27 mouse cellular contexts compared by ENCODE assay signal in genomic region chr12:84273366-84273765, GRCm38 (mm10). TPM values are rescaled to one million over a fixed set of nuclear protein-coding genes. Genes with fewer than 3 reads are reported as not detected.
DNase-seq lines count a peak whose midpoint lies in the region; ATAC-seq and TF ChIP-seq lines count a peak whose summit lies in the region.
"Had no signal": no experiment of that assay in that cellular context is flagged by ENCODE, and none has a peak within 500 bp of the region (broad histone marks: within the 10 kb centered on the region; RNA-seq: fewer than 3 reads in every experiment).

No protein-coding gene starts in this region.

- H3K9me3 ChIP-seq in liver, embryonic 11.5 days (ENCODE audit: control insufficient read depth, low read length) = no peaks in the 10 kb centered on the region
- peaks cover 3% of the 10 kb centered on the region; the same call in 1 of the 2 replicates for H3K9me3 ChIP-seq in forebrain, embryonic 10.5 days
- H3K9me3 ChIP-seq: embryonic facial prominence, embryonic 10.5 days; embryonic facial prominence, embryonic 13.5 days; forebrain, embryonic 13.5 days; heart, embryonic 10.5 days had no signal

- no peak overlapping the region for H3K9ac ChIP-seq in liver, adult 2 months (ENCODE audit: low read depth, low read length)
- no peak overlapping the region for H3K9ac ChIP-seq in liver, embryonic 11.5 days (ENCODE audit: low read depth, low read length)
- H3K9ac ChIP-seq: embryonic facial prominence, embryonic 13.5 days; forebrain, embryonic 13.5 days; heart, embryonic 13.5 days; hindbrain, embryonic 14.5 days had no signal

- no peak for TF ChIP-seq POLR2A in kidney, adult 2 months (IDR thresholded peaks at IDR 0.05; ENCODE audit: low read depth, low read length)
- no peak for TF ChIP-seq POLR2A in liver, adult 2 months (IDR thresholded peaks at IDR 0.05; ENCODE audit: extremely low read depth, insufficient read depth, low read length)

- peak; percentile 81 for DNase-seq in kidney, adult 2 months
- DNase-seq in kidney, postnatal 4 days = no peak
- DNase-seq in liver, adult 2 months (ENCODE audit: extremely low read depth, low read depth, low spot score) = peak; percentile 92
- no peak for DNase-seq in liver, embryonic 11.5 days (ENCODE audit: low spot score)
- DNase-seq in kidney, postnatal 36 days = peak; percentile 29 to 46
- DNase-seq in forebrain, embryonic 10.5 days (ENCODE audit: extremely low spot score, low spot score) = no peak
- DNase-seq: adrenal gland, adult 2 months; adrenal gland, postnatal 14 days; cerebellum, adult 11 months; cerebellum, adult 2 months; cerebellum, adult 9-11 months; cerebellum, postnatal 36 days; embryo, embryonic 11 days; gastrocnemius, postnatal 10 days; gastrocnemius, postnatal 36 days; heart, adult 2 months; heart, postnatal 14 days; heart, postnatal 4 days had no signal

- H3K27me3 ChIP-seq in kidney, adult 2 months (replicated peaks; ENCODE audit: control insufficient read depth, insufficient read depth, low read length) = no peaks in the 10 kb centered on the region
- H3K27me3 ChIP-seq in liver, adult 2 months (ENCODE audit: control insufficient read depth, insufficient read depth, low read length) = no peaks in the 10 kb centered on the region
- H3K27me3 ChIP-seq in liver, embryonic 11.5 days (replicated peaks; ENCODE audit: control insufficient read depth, insufficient read depth, low read length) = no peaks in the 10 kb centered on the region
- H3K27me3 ChIP-seq in forebrain, embryonic 10.5 days (ENCODE audit: poor library complexity, severe bottlenecking) = no peaks in the 10 kb centered on the region
- H3K27me3 ChIP-seq: embryonic facial prominence, embryonic 13.5 days; forebrain, embryonic 13.5 days; heart, embryonic 13.5 days had no signal

- no peak overlapping the region for H3K4me2 ChIP-seq in liver, embryonic 11.5 days
- H3K4me2 ChIP-seq: embryonic facial prominence, embryonic 13.5 days; forebrain, embryonic 13.5 days; heart, embryonic 13.5 days; hindbrain, embryonic 14.5 days had no signal

- H3K4me3 ChIP-seq in kidney, adult 2 months (ENCODE audit: insufficient read depth, low read depth, low read length) = no peak overlapping the region
- no peak overlapping the region for H3K4me3 ChIP-seq in liver, adult 2 months (ENCODE audit: insufficient read depth, low read depth, low read length)
- no peak overlapping the region for H3K4me3 ChIP-seq in liver, embryonic 11.5 days (ENCODE audit: low read depth, low read length)
- no peak overlapping the region for H3K4me3 ChIP-seq in forebrain, embryonic 10.5 days
- H3K4me3 ChIP-seq: embryonic facial prominence, embryonic 10.5 days; embryonic facial prominence, embryonic 13.5 days; erythroblast, embryonic 14.5 days; forebrain, embryonic 13.5 days; heart, adult 2 months; heart, embryonic 10.5 days; heart, embryonic 13.5 days had no signal

- H3K36me3 ChIP-seq in kidney, adult 2 months (ENCODE audit: control insufficient read depth, insufficient read depth, low read length) = no peaks in the 10 kb centered on the region
- no peaks in the 10 kb centered on the region for H3K36me3 ChIP-seq in liver, adult 2 months (ENCODE audit: control insufficient read depth, insufficient read depth, low read length)
- H3K36me3 ChIP-seq in liver, embryonic 11.5 days (ENCODE audit: control insufficient read depth, insufficient read depth, low read length) = no peaks in the 10 kb centered on the region
- no peaks in the 10 kb centered on the region for H3K36me3 ChIP-seq in forebrain, embryonic 10.5 days (replicated peaks)
- H3K36me3 ChIP-seq: embryonic facial prominence, embryonic 10.5 days; embryonic facial prominence, embryonic 13.5 days; heart, embryonic 10.5 days; heart, embryonic 13.5 days had no signal

- WGBS in kidney, adult 2 months = 48% methylated on average over 5 of the region's 5 CpGs
- 11% methylated on average over 5 of the region's 5 CpGs for WGBS in liver, adult 2 months
- WGBS in liver, embryonic 11.5 days = 73% methylated on average over 5 of the region's 5 CpGs
- WGBS in forebrain, embryonic 10.5 days = 81% methylated on average over 5 of the region's 5 CpGs

- H3K79me2 ChIP-seq in liver, adult 2 months (ENCODE audit: control insufficient read depth, insufficient read depth, low read length) = no peaks in the 10 kb centered on the region

- peaks cover 5% of the 10 kb centered on the region; the same call in 1 of the 2 replicates for H3K4me1 ChIP-seq in kidney, adult 2 months (ENCODE audit: control insufficient read depth, insufficient read depth, low read length)
- peaks cover 10% of the 10 kb centered on the region for H3K4me1 ChIP-seq in liver, adult 2 months (ENCODE audit: control insufficient read depth, insufficient read depth, low read length)
- H3K4me1 ChIP-seq in liver, embryonic 11.5 days (replicated peaks; ENCODE audit: control insufficient read depth, insufficient read depth, low read length) = no peaks in the 10 kb centered on the region
- peaks cover 7% of the 10 kb centered on the region; the same call in 1 of the 2 replicates for H3K4me1 ChIP-seq in forebrain, embryonic 10.5 days
- H3K4me1 ChIP-seq: embryonic facial prominence, embryonic 10.5 days; embryonic facial prominence, embryonic 13.5 days; heart, embryonic 10.5 days; heart, embryonic 13.5 days had no signal

- no peak for TF ChIP-seq CTCF in kidney, adult 2 months (conservative IDR thresholded peaks at IDR 0.05; ENCODE audit: insufficient read depth, insufficient read length, low read depth, low read length)
- no peak for TF ChIP-seq CTCF in liver, adult 2 months (IDR thresholded peaks at IDR 0.05; ENCODE audit: low read depth, low read length)

- no peak for ATAC-seq in liver, embryonic 11.5 days (replicated peaks; ENCODE audit: low FRiP score)
- ATAC-seq: CD4-positive, CD25-positive, alpha-beta regulatory T cell, adult 4 months; forebrain, embryonic 13.5 days; forebrain, embryonic 16.5 days had no signal

- peak overlapping the region; percentile 83 for H3K27ac ChIP-seq in kidney, adult 2 months (ENCODE audit: insufficient read depth, low read depth, low read length)
- H3K27ac ChIP-seq in liver, adult 2 months (replicated peaks; ENCODE audit: insufficient read depth, low read depth, low read length) = no peak overlapping the region
- no peak overlapping the region for H3K27ac ChIP-seq in liver, embryonic 11.5 days (ENCODE audit: low read depth, low read length)
- H3K27ac ChIP-seq in forebrain, embryonic 10.5 days = no peak overlapping the region
- H3K27ac ChIP-seq: embryonic facial prominence, embryonic 10.5 days; embryonic facial prominence, embryonic 13.5 days; forebrain, embryonic 13.5 days; heart, adult 2 months; heart, embryonic 10.5 days; heart, embryonic 13.5 days; hindbrain, embryonic 14.5 days had no signal

RNA-seq across cellular contexts. Expression of gene Ptgr2, which starts 11.7 kb away (rescaled TPM):
- 31.0 and 50.5 TPM in 2 replicates for polyA plus RNA-seq in kidney, adult 2 months (2012; rRNA removed)
- total RNA-seq in liver, adult 2 months (2014; rRNA removed) = 61.9 and 75.3 TPM in 2 replicates
- 16.3 and 18.5 TPM in 2 replicates for polyA plus RNA-seq in liver, adult 2 months (2012; rRNA removed)
- 39.5 and 51.2 TPM in 2 replicates for polyA plus RNA-seq in liver, embryonic 11.5 days (2014; fragmentation: Nextera tagmentation; extraction: Ambion mirVana)
- polyA plus RNA-seq in forebrain, embryonic 10.5 days (2016; fragmentation: Nextera tagmentation; extraction: Ambion mirVana) = 17.7 and 18.2 TPM in 2 replicates

RNA-seq across cellular contexts. Expression of gene Zfp410, which starts 43.3 kb away (rescaled TPM):
- polyA plus RNA-seq in kidney, adult 2 months (2012; rRNA removed) = 18.8 and 23.8 TPM in 2 replicates
- total RNA-seq in liver, adult 2 months (2014; rRNA removed) = 20.4 and 23.2 TPM in 2 replicates
- polyA plus RNA-seq in liver, adult 2 months (2012; rRNA removed) = 11.8 and 12.5 TPM in 2 replicates
- polyA plus RNA-seq in liver, embryonic 11.5 days (2014; fragmentation: Nextera tagmentation; extraction: Ambion mirVana) = 78.1 and 79.5 TPM in 2 replicates
- polyA plus RNA-seq in forebrain, embryonic 10.5 days (2016; fragmentation: Nextera tagmentation; extraction: Ambion mirVana) = 119 and 120 TPM in 2 replicates

RNA-seq across cellular contexts. Expression of gene Elmsan1, which starts 54.7 kb away (rescaled TPM):
- polyA plus RNA-seq in kidney, adult 2 months (2012; rRNA removed) = 6.7 and 7.4 TPM in 2 replicates
- total RNA-seq in liver, adult 2 months (2014; rRNA removed) = 2.3 and 3.2 TPM in 2 replicates
- polyA plus RNA-seq in liver, adult 2 months (2012; rRNA removed) = 3.4 and 3.8 TPM in 2 replicates
- polyA plus RNA-seq in liver, embryonic 11.5 days (2014; fragmentation: Nextera tagmentation; extraction: Ambion mirVana) = 12.6 and 13.4 TPM in 2 replicates
- polyA plus RNA-seq in forebrain, embryonic 10.5 days (2016; fragmentation: Nextera tagmentation; extraction: Ambion mirVana) = 7.0 and 8.7 TPM in 2 replicates

Comparison
In these comparisons a context has a peak if more than half of its experiments do, and no peak if none do; other contexts are left out.
1. DNase-seq: peak in kidney, adult 2 months (single experiment), liver, adult 2 months (single experiment) and kidney, postnatal 36 days (2 of 2); none in kidney, postnatal 4 days (0 of 2), liver, embryonic 11.5 days (single experiment) and forebrain, embryonic 10.5 days (single experiment).